Mouse (Mus musculus) embryo, embryonic 9.5 days (tissue): ENCODE data around the gene Frs2.
A peak's percentile ranks its signal among the peaks of the same experiment; 100 is the strongest.
"Not testable (repeated sequence)": the region's sequence is repeated elsewhere in the genome, so short reads cannot be mapped to it uniquely, and the experiment has no call there.

Source experiments
- DNase-seq: peaks from one replicate; pipeline ENCODE4 v3.0.0-alpha.2; 2017; ENCODE audit errors: extremely low spot score

Gene Frs2

DNA sequence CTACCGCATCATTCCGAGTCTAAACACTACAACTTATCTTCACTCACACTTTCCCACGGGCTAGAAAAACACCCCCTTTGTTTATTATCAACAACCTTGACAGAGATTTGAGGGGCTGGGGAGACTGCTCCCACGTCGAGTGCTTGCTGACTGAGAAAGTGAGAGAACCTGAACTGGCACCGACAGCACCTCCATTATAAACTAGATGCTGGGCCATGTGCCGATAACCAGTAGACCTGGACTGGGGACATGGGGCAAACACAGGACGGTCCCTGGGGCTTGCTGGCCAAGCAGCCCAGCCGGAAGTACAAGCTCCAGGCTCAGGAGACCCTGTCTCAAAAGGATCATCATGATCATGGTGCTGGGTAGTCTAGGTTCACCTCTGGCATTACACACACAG, 1.9 kb downstream of the Frs2 start:
- DNase-seq: no peak

DNA sequence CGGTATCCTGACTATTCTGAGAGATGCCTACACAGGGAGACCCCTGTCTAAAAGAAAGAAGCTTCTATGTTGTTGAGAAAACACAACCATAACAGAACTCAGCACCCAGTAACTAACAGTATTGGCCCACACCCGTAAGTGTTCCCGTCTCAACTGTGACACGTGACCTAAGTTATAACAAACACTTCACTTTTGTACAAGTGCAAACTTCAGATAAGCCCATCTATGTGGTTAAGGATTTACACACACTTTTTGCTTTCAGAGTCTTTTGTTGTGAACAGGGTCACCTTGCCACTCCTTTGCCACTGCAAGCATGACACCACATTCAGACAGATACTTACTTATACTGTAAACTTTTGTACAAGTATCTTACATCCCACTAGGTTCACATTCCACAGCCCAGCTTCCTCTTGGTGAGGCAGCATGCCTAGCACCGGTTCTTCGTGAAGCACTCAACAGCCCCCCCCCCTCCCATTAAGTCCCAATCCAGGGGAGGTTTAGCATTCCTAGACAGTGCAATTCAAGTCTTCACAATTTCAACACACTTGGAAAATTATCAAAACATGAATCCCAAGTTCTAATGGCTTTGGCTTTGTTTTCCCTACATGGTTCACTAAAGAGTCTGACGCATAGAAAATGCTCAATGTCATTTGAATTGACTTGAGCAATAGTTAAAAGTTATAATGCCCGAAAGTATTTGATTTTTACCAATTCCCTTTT, 2.6 kb downstream of the Frs2 start:
- no peak for DNase-seq

DNA sequence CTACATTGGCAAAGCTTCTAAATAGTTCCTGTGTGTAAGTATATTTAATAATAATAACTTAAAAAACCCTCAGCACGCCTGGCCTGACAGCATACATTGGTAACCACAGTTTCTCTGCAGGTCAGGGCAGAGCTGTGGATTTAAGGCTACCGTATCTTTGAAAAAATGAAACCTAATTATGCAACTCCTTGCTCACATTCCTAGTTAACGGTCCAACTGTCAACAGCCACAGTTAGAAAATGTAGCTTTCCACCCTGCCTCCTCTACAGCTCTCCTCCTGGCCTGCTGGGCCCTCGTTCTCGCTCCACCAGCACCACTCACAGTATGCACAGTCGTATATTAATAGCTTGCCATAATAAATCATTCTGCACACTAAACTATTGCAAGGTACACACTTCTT, 3.7 kb downstream of the Frs2 start:
- DNase-seq: no peak

DNA sequence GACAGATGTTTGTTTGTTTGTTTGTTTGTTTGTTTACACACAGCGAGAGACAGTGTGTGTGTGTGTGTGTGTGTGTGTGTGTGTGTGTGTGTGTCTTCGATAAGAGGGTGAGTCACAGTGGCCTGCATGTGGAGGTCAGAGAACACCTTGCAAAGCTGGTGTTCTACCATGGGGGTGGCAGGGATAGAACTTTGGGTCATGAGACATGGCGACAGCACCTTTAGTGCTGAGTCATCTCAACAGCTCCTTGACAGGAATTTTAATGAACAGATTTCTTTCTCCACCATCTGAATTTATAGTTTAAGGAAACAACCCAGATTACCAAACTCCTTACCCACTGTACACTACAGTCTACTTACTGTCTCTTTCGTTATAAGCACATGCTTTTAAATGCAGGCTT, 4.3 kb downstream of the Frs2 start:
- no peak for DNase-seq

DNA sequence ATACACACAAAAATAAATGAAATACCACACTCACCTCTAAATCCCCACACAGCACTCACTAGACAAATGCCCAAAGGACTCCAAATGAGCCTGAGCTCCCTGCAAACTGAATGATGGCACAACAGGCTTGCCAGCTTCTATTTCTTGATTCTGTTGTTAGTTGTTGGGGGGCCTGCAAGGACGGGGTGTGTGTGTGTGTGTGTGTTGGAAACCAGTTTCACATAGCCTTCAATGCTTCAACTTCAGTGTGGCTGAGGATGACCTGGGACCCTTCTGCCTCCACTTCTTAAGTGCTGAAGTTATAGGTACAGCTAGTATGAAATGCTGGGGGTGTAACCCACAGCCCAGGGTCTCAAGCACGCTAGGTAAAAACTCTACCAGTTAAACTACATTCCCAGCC, 5.0 kb downstream of the Frs2 start:
- DNase-seq: no peak

DNA sequence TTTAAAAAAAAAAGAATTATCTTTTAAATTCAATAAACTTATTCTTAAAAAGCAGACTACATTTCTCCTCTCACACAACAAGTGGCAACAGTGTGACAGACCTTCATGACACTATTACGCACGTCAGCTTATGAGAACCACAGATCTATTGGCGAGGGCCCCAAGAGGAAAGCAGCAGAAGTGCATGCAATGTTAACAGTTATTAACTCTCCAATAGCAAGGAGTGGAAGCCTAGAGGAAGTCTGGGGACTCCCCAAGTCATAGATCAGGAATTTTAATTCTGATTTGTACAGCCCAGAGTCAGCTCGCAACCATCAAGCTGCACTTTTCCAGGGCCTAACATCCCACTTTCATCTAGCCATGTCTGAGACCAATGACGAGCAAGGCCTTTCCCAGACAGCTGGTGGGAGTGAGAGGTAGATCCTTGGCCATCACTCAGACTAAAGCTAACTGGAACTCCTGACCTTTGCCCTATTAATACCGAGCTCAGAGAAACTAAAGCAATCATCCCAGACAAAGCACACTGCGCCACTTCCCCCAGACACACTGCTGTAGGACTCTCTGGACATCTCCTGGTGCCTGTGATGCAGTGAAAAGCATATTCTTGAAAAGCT, 6.3 kb downstream of the Frs2 start:
- DNase-seq: no peak

DNA sequence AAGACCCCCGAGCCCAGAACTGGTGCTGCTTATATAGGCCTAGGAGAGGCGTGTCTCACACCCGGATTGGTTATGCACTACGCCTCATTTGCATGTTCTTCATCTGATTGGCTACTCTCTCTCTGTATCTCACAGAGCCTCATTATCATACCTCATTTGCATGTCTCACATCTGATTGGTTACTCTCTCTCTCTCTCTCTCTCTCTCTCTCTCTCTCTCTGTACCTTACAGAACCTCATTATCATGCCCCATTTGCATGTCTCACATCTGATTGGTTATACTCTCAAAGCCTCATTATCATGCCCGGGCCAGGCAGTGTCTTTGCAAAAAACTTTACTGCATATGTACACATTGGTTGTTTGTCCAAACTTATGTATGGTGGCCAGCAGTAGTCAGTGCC, 16.8 kb downstream of the Frs2 start:
- DNase-seq: not testable (repeated sequence)

DNA sequence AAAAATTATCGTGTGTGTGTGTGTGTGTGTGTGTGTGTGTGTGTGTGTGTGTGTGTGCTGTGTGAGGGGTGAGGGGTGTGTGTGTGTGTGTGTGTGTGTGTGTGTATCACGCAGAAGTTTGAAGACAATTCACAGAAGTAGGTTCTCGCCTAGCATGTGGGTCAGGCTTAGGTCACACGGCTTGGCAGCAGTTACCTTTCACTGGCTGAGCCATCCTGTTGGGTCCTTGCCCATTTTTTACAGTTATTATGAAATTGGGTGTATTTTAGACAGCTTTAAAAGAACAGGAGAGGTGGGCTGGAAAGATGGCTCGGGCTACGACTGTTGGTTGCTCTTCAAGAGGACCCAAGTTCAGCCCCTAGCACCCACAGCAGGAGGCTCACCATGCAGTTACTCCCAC, 18.3 kb downstream of the Frs2 start:
- DNase-seq: no peak

DNA sequence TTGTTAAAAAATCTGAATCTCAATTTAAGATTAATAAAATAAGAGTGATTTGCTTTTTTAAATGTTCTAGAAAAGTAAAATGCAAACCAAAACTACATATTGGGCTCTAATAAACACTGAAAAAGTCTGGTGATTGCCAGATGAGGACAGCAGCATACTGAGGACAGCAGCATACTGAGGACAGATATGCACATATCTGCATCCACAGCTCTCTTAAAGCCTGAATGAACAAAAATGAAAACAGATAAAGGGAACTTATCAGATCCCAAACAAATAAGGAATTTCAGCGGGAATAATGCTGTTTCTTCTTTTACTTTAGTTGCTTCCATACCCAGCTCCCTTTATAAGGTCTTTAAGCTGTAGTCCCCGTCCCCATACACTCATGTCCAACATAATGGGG, 19.6 kb downstream of the Frs2 start:
- DNase-seq: no peak

DNA sequence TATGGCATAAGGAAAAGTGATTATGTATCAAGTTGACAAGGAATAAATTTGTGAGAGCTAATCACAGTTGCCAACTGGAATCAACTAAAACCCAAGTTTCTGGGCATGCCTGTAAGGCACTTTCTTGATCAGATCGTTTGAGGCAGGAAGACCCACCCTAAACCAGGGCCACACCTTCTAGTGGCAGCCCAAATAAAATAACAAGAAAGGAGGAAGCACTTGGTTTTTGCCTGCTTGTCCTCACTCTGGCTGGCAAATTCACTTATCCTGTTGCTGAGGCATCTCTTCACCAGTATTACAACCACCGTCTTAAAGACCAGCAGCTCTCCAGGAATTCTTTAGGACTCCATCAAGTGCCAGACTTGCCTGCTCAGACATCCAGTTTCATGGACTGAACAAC, 20.9 kb downstream of the Frs2 start:
- no peak for DNase-seq

DNA sequence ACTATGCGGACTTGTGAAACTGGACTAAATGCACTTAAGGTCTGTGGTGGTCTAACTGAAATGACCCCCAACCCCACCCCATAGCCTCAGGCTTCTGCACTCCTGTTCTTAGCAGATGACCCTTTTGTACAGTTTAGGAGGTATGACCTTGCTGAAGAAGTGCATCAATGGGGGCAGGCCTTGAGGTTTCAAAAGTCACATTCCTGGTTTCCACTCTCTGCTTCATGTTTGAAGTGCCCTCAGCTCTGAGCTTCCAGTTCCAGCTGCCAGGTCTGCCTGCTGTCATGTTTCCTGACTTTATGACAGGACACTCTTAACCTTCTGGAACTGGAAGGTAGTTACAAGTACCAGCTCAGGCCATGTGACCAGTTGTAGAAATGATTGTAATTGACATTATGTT, 21.6 kb downstream of the Frs2 start:
- DNase-seq: no peak

DNA sequence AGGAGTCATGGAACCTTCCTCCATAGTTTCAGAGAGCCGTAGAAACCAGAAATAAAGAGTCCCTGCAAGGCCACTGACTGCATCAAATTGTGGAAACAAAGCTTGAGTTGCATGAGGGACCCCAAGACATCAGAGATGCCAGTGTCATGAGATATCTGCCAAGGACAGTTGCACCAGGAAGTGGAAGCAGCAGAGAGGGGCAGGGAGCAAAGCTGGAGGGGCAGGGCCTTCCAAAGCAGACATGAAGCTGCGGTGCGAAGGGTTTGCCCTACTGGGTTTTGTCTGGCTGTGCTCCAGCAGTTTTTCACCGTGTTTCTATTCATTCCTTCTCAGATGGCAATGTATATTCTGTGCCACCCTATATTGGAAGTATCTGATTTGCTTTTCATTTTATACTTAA, 22.1 kb downstream of the Frs2 start:
- no peak for DNase-seq

DNA sequence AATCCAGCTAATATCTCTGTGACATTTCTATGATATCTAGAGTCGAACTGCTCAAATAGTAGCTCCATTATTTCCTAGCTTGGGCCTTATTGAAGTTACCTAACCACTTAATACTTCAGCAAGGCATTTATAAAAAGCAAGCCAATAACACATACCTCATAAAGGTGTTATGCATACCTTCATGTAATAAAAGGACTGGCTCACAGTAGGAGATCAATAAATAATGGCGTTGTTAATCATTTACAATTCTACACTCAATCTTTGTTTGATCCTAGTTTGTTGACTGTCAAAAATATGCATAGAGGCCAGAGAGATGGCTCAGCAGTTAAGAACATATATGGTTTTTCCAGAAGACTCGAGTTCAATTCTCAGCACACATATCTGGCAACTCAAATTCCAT, 26.9 kb downstream of the Frs2 start:
- DNase-seq: no peak

DNA sequence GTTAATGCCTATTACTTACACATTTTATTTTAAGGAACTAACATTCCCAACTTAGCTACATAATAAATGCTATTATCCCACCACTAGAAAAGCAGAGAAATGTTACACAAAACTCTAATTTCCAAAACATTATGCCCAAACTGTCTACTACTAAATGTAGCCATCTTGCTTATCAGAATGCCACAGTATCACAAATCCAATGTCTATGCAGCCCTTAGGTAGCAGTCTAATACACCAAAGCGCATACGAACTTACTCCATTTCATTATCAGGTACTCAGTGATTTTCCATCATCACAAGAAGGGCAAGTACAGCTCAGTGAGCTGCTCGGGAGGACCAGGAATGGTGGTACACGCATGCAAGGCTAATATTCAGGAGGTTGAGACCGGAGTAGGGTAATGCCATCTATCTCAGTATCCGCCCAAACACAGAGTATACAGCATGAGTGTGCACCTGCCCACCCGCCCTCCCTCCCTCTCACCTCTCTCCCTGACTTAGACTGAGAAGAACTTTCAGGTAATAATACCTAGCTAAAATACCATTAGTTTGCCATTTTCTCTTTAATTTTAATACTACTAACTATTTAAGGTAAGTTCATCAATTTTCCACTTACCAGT, 28.2 kb downstream of the Frs2 start:
- DNase-seq: no peak

DNA sequence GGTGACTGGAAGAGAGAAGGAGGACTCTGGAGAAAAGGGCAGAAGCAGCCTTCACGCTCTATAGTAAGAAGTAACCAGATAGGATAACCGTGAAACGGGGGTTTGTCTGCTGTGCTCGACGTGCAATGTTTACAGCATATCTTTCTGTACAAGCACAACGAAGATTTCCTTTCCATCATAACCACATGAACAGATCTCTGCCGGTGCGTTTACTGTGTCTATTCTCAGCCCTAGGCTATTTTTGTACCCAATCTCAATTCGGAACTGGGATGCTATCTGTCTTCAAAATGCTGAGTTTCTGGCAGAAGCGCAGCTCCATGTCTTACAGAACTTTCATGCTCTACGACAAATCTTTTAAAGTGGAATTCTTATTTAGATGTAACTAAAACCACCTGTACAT, 28.8 kb downstream of the Frs2 start:
- DNase-seq: no peak

DNA sequence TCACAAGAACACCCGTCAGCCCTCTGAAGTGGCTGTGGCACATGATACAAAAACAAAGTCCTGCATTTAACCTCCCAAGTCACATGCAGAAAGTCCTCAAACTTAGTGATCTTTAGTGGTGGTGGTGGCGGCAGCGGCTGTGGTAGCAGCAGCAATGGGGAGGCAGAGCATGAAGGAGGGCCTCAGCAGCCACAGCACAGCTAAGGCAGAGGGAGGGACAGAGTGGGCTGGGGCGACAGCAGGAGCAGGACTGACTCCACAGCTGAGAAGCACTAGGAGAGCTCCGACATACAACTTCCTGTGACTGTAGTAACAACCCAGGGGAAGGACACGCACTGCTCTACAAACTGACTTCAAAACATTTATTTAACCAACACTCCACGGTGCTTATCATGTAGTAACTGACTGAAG, 29.9 kb downstream of the Frs2 start:
- DNase-seq: no peak

DNA sequence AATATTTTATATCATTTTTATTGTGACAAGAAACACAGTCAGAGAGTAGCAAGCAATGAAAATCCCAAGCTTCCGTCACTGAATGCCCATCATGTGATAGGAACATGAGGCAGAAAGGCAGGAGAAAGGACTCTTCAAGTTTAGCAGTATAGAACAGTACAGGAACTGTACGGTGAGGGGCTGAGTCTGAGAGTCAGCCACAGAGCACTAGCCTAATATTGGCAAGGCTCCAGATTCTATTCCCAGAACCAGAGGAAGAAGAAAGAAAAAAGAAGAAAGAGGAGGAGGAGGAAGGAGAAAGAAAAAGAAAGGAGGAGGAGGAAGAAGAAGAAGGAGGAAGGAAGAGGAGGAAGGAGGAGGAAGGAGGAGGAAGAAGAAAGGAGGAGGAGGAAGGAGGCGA, 32.7 kb downstream of the Frs2 start:
- DNase-seq: no peak

DNA sequence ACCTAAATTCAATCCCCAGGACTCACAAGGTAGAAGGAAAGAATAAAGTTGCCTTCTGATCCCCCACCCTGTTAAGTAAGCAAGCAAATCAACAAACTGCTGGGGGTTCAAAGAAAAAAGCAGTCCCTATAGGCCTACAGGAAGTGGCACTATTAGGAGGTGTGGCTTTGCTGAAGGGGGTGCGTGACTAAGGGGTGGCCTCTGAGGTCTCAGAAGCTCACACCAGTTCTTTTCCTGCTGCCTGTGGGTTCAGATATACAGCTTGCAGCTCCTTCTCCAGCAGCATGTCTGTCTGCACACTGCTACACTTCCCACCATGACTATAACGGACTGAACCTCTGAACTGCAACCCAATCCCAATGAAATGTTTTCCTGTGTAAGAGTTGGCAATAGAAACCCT, 35.8 kb downstream of the Frs2 start:
- no peak for DNase-seq

DNA sequence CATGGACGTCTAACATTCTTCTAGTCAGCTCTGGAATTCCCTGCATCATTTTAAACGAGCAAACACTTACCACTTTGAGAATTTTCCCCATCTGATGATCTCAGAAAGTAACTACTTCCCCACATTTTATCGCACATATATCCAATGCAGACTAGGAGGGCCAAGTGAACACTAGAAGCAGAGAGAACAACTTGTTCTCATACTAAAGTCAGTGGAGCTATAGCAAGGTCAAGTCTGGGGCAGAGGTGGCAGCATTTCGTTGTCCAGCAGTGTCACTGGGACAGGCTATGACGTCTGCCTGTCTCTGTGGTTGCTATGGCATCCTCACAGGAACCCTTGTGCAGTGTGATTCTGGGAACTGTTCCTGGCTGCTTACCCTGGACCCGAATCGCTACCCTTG, 36.9 kb downstream of the Frs2 start:
- DNase-seq: no peak

DNA sequence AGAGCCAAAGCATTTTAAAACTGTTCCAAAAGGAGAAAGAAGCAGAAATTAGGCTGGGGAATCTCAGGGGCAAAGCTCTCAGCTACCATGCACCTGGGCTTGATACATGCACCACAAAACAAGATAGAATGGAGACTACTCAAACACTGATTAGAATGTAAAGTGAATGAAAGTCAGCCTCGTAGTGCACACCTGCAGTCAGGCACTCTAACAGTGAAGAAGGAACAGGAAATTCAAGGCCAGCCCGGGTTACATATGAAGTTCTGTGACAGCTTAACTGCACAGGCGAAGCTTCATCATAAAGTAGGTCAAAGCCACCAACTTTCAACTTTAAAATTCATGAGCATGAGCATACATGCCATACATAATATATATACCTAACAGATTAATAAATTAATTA, 38.1 kb downstream of the Frs2 start:
- DNase-seq: no peak

DNA sequence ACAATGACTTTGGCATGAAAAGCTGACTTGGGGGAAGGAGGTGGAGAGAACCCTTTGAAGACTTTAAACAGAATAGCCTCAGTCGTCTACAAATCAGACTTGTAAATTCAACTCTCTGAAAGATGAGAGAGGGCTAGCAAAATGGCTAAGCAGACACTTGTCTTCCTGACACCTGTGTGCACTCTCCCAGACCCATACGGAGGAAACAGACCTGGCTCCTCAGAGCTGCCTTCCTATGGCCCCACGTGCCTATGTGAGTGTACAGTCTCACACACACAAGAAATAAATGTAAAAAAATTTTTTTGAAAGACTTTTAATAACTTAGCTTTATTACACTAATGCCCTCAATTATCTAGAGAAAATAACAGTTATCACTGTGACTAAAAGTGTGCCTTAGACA, 41.6 kb downstream of the Frs2 start:
- no peak for DNase-seq

DNA sequence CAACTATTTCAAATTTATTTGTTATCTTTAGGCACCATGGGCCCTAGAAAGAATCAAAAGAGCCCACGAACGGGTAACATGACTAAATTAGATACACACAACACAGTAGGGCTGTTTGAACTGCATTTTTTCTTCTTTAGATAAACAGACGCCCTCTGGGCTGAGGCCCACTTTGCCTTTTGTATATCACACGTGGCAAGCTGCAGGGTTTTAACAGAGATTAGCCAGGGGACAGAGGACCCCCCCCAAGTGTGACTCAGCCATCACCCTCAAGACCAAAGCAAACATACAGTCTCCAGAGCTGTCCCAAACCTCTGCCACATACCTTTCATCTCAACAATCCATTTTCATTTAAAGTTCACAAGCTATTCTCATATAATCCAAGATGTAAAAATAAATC, 42.1 kb downstream of the Frs2 start:
- DNase-seq: peak; percentile 27

DNA sequence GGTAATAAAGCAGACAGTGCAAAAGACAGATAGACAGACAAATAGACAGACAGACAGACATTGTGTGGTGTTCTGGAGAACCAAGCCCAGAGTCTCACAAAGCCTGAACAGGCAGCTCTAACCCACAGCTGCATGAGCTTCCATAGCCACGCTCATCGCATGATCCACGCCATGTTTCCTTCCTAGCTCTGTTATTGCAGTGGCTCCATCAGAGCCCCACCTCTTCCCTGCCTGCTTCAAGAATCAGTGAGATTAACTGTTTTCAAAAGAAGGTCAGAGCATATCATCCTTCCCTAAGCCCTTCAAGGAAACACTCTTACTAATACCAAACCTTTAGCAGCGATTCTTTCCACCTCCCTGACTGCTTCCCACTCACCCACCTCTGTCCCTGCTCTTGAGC, 43.3 kb downstream of the Frs2 start:
- no peak for DNase-seq
